Mouse (Mus musculus) embryonic fibroblast, embryonic 13.5 days (primary cell): ENCODE results near the gene Hnrnpa2b1.

ENCODE experiments used
- CTCF ChIP-seq: IDR thresholded peaks from 2 replicates; pipeline ENCODE4 v1.5.1; 2011; ENCODE audit warnings: mild to moderate bottlenecking, control low read depth, low read length, moderate library complexity, borderline replicate concordance; ENCODE audit not compliant: insufficient read depth
- POLR2A ChIP-seq: IDR thresholded peaks from 2 replicates; pipeline ENCODE4 v1.6.1; 2011; ENCODE audit warnings: low read depth, mild to moderate bottlenecking, control low read depth, low read length, moderate library complexity

DNA sequence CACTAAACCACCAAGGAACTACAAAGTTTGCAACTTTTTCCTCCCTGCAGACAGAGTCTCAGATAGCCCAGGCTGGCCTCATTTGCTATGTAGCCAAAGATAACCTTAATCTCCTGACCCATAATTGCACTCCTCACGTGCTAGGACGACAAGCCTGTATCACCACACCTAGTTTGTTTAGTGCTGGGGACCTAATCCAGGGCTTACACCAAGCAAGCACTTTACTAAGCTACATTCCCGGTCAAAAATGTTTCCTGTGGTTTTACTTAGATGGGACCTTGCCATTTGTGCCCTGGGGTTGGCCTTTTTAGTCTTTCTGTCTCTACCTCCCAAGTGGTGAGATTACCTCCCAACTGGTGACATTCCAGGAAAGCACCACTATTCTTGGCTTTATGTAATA, 14.7 kb downstream of the Hnrnpa2b1 start:
- TF ChIP-seq CTCF: no peak
- TF ChIP-seq POLR2A: no peak
